Mouse (Mus musculus) neutrophil, adult 5-6 weeks (primary cell): ENCODE measurements around the gene 1110051M20Rik. TPM values are rescaled to one million over a fixed set of nuclear protein-coding genes. Genes with fewer than 3 reads are reported as not detected.
"Not testable (repeated sequence)": the region's sequence is repeated elsewhere in the genome, so short reads cannot be mapped to it uniquely, and the experiment has no call there.

ENCODE experiments used
- ATAC-seq: fragments of 151-379, 151-347 bp; 2 replicates; pipeline ENCODE4 v1.8.0; 2017; ENCODE audit warnings: mild to moderate bottlenecking, moderate TSS enrichment; ENCODE audit not compliant: insufficient number of reproducible peaks, poor library complexity, low FRiP score, severe bottlenecking; ENCODE audit errors: extremely low read depth
- total RNA-seq: library from RNA; stranded (forward); fragments of 200-1000 nt; gene quantifications from 2 replicates; pipeline ENCODE4 v1.2.3, GENCODE M21; 2017

1110051M20Rik gene
- 1.7 and 2.9 TPM in 2 replicates for total RNA-seq

DNA sequence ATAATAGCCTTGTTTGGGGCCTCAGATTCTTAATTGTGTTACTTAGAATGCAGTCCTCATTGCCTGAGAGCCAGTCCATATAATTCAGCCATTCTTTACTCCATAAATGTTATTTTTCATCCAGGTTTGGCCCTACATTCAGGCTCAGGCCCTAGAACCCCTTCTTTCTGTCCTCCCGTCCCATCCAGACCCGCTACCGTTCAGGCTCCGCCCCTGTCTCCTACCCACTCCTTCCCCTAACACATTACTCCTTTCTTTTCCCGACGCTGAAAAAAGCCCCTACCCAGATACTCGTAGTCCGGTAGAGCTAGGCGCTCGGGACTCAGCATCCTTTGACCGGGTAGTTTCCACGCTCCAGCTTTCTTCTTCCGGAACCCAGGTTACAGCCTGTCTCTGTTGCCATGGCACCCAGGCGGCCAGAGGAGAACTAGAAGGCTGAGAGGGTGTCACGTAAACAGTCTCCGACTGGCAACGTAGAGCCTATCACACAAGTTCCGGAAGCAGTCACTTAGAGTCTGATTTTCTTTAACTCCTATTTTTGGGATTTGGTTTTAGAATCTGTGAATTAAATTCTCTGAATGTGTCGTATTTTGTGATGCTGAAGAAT lies at the start of gene 1110051M20Rik:
1110051M20Rik (minus strand) TSS at position 419 of the 607 bp plus-strand sequence.
- peak; percentile 89 for ATAC-seq

DNA sequence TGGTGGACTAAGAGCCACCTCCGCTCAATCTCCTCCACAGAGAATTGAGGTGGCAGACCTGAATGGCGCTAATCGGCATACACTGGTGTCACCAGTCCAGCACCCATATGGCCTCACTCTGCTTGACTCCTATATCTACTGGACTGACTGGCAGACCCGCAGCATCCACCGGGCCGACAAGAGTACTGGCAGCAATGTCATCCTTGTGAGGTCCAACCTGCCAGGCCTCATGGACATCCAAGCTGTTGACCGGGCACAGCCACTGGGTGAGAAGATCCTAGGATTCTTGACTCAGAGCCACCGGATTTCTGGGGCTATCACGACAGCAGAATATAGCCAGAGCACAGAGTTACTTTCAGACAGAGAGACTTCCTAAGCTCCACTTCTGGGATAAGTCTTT lies 49.5 kb upstream of the 1110051M20Rik start:
- ATAC-seq = no peak

DNA sequence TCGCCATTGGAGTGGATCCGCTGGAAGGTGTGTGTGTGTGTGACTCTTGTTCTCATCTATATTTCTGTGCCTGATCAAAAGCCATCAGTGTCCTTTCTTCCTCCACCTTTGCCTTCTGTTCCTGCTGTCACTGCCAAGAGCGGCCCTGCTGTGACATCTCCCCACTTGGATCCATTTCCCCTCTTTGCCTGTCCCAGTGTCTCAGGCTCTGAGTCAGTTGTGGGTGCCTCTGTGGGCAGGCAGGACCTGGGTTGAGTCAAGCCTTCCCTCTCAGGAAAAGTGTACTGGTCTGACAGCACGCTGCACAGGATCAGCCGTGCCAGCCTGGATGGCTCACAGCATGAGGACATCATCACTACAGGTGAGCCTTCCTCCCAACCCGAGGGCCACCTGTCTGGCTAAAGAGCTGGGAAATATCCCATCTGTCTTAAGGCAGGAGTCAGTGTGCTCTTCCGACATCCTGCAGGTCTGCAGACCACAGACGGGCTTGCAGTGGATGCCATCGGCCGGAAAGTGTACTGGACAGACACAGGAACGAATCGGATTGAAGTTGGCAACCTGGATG lies 47.6 kb upstream of the 1110051M20Rik start:
- ATAC-seq = no peak

DNA sequence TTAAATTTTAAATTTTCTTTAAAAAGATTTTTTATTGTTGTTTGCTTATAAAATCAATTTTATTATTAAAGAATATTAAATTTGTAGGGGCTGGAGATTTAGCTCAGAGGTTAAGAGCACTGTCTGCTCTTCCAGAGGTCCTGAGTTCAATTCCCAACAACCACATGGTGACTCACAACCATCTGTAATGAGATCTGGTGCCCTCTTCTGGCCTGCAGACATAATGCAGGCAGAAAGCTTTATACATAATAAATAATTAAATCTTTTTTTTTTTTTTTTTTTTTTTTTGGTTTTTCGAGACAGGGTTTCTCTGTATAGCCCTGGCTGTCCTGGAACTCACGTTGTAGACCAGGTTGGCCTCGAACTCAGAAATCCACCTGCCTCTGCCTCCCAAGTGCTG lies 42.8 kb upstream of the 1110051M20Rik start:
- not testable (repeated sequence) for ATAC-seq

DNA sequence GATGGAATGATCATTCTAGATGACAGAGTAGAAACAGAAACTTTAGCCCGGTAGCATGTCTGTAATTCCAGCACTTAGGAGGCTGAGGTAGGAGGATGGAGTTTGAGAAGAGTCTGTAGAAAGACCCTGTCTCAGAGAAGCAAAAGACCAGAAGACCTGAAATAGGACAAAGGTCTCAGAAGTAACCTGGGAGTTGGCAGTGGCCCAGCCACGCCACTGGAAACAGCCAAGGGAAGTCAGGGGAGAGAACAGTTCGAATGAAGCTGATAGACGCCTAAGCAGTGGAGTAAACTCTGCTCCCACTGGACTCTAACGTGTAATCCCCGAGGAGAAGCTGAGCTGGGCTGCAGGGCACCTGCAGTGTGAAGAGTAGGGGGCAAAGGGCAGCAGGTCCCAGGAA lies 40.8 kb upstream of the 1110051M20Rik start:
- ATAC-seq = no peak

DNA sequence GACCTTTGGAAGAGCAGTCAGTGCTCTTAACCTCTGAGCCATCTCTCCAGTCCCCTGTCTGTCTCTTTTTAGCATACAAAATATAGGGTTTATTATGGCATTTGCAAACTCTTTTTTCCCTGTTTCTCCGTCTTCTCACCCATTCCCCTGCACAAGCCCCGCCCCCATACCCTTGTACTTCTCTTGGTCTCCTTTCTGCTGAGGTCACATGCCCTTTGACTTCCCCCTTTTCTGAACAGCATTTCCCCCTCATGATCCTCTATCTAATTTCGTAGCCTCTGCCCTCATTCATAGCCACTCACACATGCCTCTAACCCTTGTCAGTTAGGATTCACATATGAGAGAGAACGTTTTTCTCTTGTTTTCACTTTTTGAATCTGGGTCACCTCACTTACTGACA lies 40.2 kb upstream of the 1110051M20Rik start:
- ATAC-seq = no peak

DNA sequence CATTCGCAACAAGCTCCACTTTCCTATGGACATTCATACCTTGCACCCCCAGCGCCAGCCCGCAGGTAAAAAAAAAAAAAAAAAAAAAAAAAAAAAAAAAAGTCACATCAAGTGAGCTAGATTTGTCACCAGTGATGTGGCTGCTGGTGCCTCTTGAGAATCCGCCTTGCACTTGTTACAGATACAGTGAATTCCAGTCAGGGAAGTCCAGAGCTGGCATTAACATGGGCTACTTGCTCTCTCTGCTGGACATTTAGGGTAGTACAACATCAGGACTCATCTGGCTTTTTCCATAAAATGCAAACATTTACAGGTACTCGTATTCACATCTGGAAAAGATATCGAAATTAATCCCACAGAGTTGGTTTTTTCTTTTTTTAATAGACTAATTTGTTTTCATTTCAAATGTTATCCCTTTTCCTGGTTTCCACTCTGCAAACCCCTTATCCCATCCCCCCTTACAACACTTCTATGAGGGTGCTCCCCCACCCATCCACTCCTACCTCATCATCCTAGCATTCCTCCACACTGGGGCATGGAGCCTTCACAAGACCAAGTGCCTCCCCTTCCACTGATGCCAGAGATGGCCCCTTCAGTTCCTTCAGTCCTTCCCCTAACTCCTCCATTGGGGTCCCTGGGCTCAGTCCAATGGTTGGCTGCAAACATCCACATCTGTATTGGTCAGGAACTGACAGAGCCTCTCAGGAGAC lies 36.5 kb upstream of the 1110051M20Rik start:
- ATAC-seq = no peak

DNA sequence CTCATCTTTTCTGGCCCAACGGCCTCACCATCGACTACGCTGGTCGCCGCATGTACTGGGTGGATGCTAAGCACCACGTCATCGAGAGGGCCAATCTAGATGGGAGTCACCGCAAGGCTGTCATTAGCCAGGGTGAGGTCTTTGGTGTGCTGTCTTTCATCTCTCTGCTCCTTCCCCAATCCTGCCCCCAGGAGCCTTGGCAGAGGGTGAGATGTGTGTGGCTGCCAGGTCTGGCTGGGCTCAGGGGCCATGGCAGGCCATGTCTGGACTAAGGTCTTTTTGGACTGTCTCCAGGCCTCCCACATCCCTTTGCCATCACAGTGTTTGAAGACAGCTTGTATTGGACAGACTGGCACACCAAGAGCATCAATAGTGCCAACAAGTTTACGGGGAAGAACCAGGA lies 35.9 kb upstream of the 1110051M20Rik start:
- no peak for ATAC-seq

DNA sequence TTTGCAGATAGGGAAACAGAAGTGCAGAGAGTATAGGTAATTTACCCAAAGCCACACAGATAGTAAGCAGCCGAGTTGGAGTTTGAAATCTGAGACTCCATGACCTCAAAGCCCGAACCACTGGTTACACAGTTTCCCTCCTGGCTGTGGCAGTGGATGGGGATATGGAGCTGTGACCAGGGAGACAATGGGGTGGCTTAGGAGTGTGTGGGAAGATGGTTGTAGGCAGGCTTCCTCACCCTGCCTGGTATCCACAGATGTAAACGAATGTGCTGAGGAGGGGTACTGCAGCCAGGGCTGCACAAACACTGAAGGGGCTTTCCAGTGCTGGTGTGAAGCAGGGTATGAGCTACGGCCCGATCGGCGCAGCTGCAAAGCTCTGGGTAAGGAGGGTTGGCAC lies 32.3 kb upstream of the 1110051M20Rik start:
- ATAC-seq = no peak

DNA sequence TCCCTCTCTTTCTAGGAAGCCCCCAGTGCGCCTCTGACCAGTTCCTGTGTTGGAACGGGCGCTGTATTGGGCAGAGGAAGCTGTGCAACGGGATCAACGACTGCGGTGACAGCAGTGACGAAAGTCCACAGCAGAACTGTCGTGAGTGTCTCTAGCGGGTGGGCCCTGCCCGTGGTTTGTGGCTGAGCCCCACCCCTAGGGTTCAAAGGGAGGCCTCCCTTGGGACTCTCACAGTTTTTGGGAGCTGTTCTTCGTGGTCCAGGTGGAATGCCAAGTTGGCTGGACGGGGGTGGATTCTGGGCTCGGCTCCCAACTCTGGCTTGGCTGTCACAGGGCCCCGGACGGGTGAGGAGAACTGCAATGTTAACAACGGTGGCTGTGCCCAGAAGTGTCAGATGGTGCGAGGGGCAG lies 31.8 kb upstream of the 1110051M20Rik start:
- 0 out of 2 replicates have a peak, but pooled peaks have one; percentile 37 for ATAC-seq

DNA sequence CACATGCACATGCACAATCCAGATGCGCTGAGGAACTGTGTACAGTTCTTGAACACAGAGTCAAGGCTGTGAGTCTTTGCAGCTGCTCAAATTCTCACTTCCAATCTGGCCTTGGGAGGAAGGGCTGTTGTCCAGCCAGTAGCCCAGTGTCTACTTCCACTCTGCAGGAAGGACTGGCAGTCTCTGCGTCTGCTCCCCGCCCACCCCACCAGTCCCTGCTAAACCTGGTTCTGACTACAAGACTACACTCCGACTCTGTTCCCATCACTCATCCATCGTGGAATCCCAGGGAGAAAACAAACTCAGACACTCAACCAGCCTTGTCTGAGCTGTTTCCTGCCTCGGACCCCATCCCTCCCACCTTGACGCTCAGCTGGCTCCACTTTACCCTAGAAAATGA lies 31.3 kb upstream of the 1110051M20Rik start:
- no peak for ATAC-seq

DNA sequence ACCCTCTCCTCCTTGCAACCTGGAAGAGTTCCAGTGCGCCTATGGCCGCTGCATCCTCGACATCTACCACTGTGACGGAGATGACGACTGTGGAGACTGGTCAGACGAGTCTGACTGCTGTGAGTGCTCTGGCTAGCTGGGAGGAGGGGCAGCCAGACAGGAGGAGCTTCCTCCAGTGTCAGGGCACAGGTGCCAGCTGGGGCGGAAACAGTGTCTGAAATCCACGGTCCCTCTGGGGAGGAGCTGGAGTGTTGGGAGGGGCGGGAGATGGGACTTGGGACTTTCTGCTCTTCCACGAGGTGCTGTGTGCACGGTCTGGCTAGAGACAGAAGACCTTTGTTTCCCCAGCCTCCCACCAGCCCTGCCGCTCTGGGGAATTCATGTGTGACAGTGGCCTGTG lies 29.9 kb upstream of the 1110051M20Rik start:
- no peak for ATAC-seq

DNA sequence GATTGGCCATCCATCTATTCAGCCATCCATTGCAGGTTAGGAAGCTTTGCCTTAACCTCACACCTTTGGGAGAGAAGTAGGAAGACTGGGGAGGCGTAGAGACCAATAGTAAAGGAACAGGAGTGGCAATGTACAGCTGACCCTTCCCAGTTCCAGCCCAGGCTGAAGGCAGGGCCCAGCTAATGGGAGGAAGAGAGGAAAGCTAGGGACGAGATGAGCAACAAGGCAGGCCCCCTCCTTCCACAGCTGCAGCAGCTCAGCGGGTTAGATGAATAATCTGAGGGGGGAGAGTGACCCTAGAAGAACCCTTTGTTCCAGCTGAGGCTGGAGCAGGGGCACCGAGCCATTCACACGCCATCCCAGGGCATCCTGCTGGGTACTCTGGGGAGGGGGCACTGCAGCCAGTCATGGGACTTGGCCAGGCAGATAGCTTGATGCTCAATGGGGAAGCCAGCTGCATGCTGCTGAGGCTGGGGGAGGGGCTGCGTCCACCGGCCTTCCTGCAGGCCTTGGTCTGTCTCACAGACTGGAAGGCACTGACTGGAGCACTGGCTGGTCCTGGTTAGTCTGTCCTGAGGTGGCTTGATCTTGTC lies 25.6 kb upstream of the 1110051M20Rik start:
- no peak for ATAC-seq

DNA sequence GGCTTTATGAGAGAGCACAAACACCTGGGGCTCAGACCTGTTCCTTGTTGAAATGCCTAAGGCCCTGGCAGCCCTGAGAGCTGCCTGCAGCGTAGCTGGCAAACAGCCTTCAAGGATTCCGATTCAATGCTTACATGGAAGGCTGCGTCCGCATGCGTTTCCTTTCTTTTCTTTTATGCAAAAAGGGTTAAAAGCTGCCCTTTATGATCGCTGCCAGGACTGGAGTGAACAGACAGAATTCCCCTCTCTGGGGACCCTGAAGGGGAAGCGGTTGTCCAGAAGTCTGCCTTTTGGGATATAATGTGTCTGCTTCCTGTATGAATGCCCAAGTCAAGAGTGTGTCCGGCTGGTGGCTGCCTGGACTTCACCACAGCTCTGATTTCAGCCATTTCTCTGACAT lies 23.1 kb upstream of the 1110051M20Rik start:
- no peak for ATAC-seq

DNA sequence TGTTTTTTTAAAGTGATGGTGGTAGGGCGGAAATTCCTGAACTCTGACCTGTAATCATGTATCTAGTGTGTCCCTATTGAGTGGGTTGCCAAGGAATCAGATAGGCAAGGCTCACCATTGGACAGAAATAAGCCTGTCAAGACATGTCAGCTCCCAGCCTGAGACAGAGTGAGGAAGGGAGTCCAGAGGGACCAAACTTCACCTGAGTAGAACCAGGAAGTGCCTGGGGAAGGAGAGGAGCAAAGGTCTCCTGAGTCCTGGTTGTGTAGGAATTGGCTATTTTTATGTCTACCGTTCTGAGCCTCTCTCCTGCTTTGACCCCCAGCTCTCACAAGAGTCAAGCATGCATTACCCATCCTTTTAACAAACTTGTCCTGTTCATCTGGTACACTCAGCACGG lies 21.4 kb upstream of the 1110051M20Rik start:
- no peak for ATAC-seq

DNA sequence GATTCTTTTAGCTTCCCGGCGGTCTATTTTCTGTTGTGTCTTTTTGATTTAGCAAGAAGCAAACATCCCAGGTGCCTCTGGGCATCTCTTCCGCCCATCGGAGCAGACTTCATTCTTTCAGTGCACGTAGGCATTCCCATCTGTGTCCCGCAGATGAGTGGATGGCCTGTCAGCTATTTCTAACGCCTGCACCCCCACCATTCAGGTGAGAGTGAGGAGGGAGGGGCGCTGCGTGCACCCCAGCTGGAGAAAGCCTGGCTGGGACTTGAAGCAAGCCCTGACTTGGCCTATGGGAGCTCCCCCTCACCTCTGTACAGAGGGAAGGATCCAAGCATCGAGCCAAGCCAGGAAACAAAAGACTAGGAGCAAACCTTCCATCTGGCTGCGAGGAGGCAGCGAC lies 18.2 kb upstream of the 1110051M20Rik start:
- no peak for ATAC-seq

DNA sequence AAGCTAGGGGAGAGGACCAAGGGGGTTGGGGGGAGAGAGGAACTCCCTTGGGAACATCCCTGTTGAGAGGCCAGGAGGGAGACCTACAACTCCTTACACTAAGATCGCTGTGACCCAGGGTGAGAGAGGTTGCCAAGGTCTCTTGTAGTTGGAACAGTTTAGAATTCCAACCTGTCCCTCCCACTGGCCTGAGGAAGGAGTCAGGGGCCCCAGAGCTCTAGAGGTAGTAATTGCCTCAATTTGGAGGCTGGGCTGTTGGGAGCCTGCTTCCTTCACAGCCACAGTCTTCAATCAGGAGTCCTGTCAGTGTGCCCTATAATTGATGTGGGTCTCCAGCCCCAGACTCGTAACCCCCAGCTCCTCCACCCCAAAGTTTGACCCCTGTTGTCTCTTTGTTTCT lies 17.7 kb upstream of the 1110051M20Rik start:
- ATAC-seq = no peak

DNA sequence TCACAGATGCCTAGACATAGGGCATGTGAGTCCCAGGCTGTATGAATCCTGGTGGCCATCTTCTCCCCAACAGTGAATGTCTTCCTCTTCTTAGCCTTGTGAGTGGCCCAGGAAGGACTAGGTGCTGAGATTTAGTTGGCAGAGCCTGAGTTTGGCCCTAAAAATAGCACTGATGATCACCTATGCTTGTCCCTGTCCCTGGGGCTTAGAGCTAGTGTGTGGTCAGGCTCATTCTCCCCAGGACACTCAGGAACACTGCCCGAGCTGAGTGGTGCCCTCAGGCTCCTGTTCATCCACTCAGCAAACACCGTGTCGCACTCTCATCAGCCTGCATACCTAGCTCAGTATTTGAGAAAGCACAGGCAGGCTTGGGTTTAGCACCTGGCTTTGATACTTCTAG lies 16.8 kb upstream of the 1110051M20Rik start:
- no peak for ATAC-seq

DNA sequence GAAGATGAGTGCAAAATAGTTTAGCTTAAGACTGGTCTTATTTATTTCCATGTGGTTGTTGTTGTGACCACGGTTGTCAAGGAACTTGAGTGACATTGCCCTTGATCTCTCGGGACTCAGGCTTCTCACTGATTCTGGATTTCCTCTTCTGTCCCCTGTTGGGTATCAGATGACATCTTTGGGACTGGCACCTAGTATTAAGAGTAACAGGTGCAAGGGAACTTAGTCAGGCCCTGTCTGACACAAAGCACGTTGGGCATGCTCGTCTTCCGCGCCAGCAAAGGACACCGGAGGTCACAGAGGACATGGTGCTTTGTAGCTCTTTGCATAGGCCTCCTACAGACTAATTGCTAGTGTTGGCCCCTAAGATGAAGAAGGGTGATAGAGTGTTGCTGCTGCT lies 16.3 kb upstream of the 1110051M20Rik start:
- ATAC-seq = no peak

DNA sequence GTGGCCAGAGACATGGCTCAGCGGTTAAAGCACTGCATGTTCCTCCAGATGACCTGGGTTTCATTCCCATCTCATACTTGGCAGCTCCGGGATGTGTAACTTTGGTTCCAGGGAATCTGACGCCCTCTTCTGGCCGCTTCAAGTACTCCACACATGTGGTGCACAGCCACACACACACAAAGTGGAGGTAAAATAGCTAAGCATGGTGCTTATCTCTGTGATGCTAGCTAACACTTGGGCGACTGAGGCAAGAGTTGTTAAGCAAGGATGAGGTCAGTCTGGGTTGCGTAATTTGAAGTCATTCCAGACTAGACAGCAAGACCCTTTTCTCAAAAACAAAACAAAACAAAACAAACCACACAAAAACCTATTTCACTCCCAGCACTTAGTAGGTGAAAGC lies 15.6 kb upstream of the 1110051M20Rik start:
- ATAC-seq = no peak
